Mouse (Mus musculus): Measurements from ENCODE around the gene Ube2e2.
"Not testable (repeated sequence)": the region's sequence is repeated elsewhere in the genome, so short reads cannot be mapped to it uniquely, and the experiment has no call there.

GRCm38 (mm10) chr14:18668309-18668708 is 225.8 kb downstream of the Ube2e2 start:
- TF ChIP-seq HCFC1 (IDR thresholded peaks at IDR 0.05; ENCODE audit: low read depth, low read length); CTCF (conservative IDR thresholded peaks at IDR 0.05 in 1 of 2, IDR thresholded peaks at IDR 0.05 in 1 of 2; ENCODE audit: low read depth in 2 of 2, low read length in 2 of 2); E2F4 (IDR thresholded peaks at IDR 0.05; ENCODE audit: insufficient replicate concordance, low read depth, low read length); POLR2A (IDR thresholded peaks at IDR 0.05; ENCODE audit: low read depth, low read length); EP300 (IDR thresholded peaks at IDR 0.05; ENCODE audit: low read length); JUND (conservative IDR thresholded peaks at IDR 0.05; ENCODE audit: low read depth, low read length); MAX (IDR thresholded peaks at IDR 0.05; ENCODE audit: low read length); UBTF (IDR thresholded peaks at IDR 0.05; ENCODE audit: low read depth, low read length); ZC3H11A (IDR thresholded peaks at IDR 0.05; ENCODE audit: low read depth, low read length): not testable (repeated sequence)

Measured in CH12.LX (cell line).